Mouse (Mus musculus) MEL (cell line): ENCODE data around the gene Oprm1.

Source experiments
- CHD2 ChIP-seq: IDR thresholded peaks from 2 replicates; pipeline ENCODE4 v1.6.1; 2011; ENCODE audit warnings: low read length, improper control_type of control experiment
- CTCF ChIP-seq, 3 experiments: IDR thresholded peaks in 2 of 3; conservative IDR thresholded peaks in 1 of 3; 2 replicates each; pipeline ENCODE4 v1.5.1; 2011 to 2012; ENCODE audit warnings: low read length in 3 of 3, low read depth in 2 of 3, mild to moderate bottlenecking in 2 of 3, improper control_type of control experiment in 1 of 3, inconsistent platforms in 1 of 3, mixed read lengths in 1 of 3, moderate library complexity in 1 of 3; ENCODE audit not compliant: control insufficient read depth in 1 of 3, insufficient read depth in 1 of 3, poor library complexity in 1 of 3, severe bottlenecking in 1 of 3
- ELF1 ChIP-seq: IDR thresholded peaks from 2 replicates; pipeline ENCODE4 v1.6.1; 2014; ENCODE audit warnings: low read depth, mild to moderate bottlenecking, inconsistent platforms, low read length, improper control_type of control experiment, moderate library complexity
- MAX ChIP-seq: IDR thresholded peaks from 2 replicates; pipeline ENCODE4 v1.6.1; 2011; ENCODE audit warnings: low read length, improper control_type of control experiment
- MEF2A ChIP-seq: IDR thresholded peaks from 2 replicates; pipeline ENCODE4 v1.6.1; 2014; ENCODE audit warnings: low read depth, mild to moderate bottlenecking, inconsistent platforms, low read length, improper control_type of control experiment; ENCODE audit not compliant: poor library complexity, insufficient replicate concordance, severe bottlenecking; ENCODE audit errors: extremely low read depth
- POLR2A ChIP-seq, 2 experiments: IDR thresholded peaks; 2 replicates each; pipeline ENCODE4 v1.6.1; 2011 to 2012; ENCODE audit warnings: low read length in 2 of 2, mild to moderate bottlenecking in 2 of 2, control low read depth in 1 of 2, improper control_type of control experiment in 1 of 2, low read depth in 1 of 2, moderate library complexity in 1 of 2; ENCODE audit not compliant: control insufficient read depth in 1 of 2, insufficient read depth in 1 of 2, poor library complexity in 1 of 2
- POLR2AphosphoS5 ChIP-seq: IDR thresholded peaks from 2 replicates; pipeline ENCODE4 v1.6.1; 2012; ENCODE audit warnings: low read depth, borderline replicate concordance, mild to moderate bottlenecking, inconsistent platforms, low read length, moderate library complexity, mixed read lengths
- RCOR1 ChIP-seq: IDR thresholded peaks from 2 replicates; pipeline ENCODE4 v1.6.1; 2012; ENCODE audit warnings: low read depth, mild to moderate bottlenecking, inconsistent platforms, low read length, improper control_type of control experiment
- USF2 ChIP-seq, 2 experiments: IDR thresholded peaks; 2 replicates each; pipeline ENCODE4 v1.6.1; 2011 to 2012; ENCODE audit warnings: improper control_type of control experiment in 2 of 2, low read length in 2 of 2, borderline replicate concordance in 1 of 2, inconsistent platforms in 1 of 2, low read depth in 1 of 2, mild to moderate bottlenecking in 1 of 2; ENCODE audit not compliant: insufficient read depth in 1 of 2

GRCm38 (mm10) chr10:6954533-6954932 lies 196.2 kb downstream of the Oprm1 start:
- TF ChIP-seq RCOR1 (no peak), USF2 (IDR thresholded peaks at IDR 0.05; ENCODE audit: borderline replicate concordance in 1 of 2, insufficient read depth in 1 of 2, low read depth in 1 of 2, low read length in 2 of 2) (no peak), CTCF (IDR thresholded peaks at IDR 0.05 in 2 of 3, conservative IDR thresholded peaks at IDR 0.05 in 1 of 3; ENCODE audit: control insufficient read depth in 1 of 3, insufficient read depth in 1 of 3, low read depth in 2 of 3, low read length in 3 of 3, poor library complexity in 1 of 3, severe bottlenecking in 1 of 3) (no peak), POLR2A (IDR thresholded peaks at IDR 0.05; ENCODE audit: control insufficient read depth in 1 of 2, insufficient read depth in 1 of 2, low read depth in 1 of 2, low read length in 2 of 2, poor library complexity in 1 of 2) (no peak), CHD2 (no peak), ELF1 (no peak), MEF2A (no peak), MAX (no peak), POLR2AphosphoS5 (no peak)
